Mouse (Mus musculus) limb, embryonic 13.5 days (tissue): ENCODE results near the gene Gm10721. TPM values are rescaled to one million over a fixed set of nuclear protein-coding genes. Genes with fewer than 3 reads are reported as not detected.
"Not testable (repeated sequence)": the region's sequence is repeated elsewhere in the genome, so short reads cannot be mapped to it uniquely, and the experiment has no call there.

ENCODE experiments used
- ATAC-seq: fragments of 200-750 bp; cut with Nextera tagmentation; 2 replicates; pipeline ENCODE4 v1.8.0; 2017; ENCODE audit warnings: low read depth, moderate number of reproducible peaks, moderate TSS enrichment; ENCODE audit not compliant: low FRiP score
- H3K27ac ChIP-seq: fragments of 300-500 bp; sonication (generic); 2 replicates; pipeline ENCODE4 v1.5.1; 2015; ENCODE audit warnings: inconsistent platforms, mild to moderate bottlenecking, moderate library complexity
- H3K27me3 ChIP-seq: fragments of 300-500 bp; sonication (generic); 2 replicates; pipeline ENCODE4 v1.6.1; 2015; ENCODE audit warnings: mild to moderate bottlenecking, inconsistent platforms
- H3K36me3 ChIP-seq: fragments of 300-500 bp; sonication (generic); 2 replicates; pipeline ENCODE4 v1.6.1; 2015; ENCODE audit warnings: inconsistent platforms, mild to moderate bottlenecking, moderate library complexity
- H3K4me1 ChIP-seq: fragments of 300-500 bp; sonication (generic); 2 replicates; pipeline ENCODE4 v1.6.1; 2015; ENCODE audit warnings: inconsistent platforms
- H3K4me2 ChIP-seq: fragments of 300-500 bp; sonication (generic); replicated peaks from 2 replicates; pipeline ENCODE4 v1.6.1; 2015; ENCODE audit warnings: inconsistent platforms, mild to moderate bottlenecking, moderate library complexity
- H3K4me3 ChIP-seq: fragments of 300-500 bp; sonication (generic); 2 replicates; pipeline ENCODE4 v1.5.1; 2015; ENCODE audit warnings: moderate library complexity, mild to moderate bottlenecking, inconsistent platforms
- H3K9ac ChIP-seq: fragments of 300-500 bp; sonication (generic); 2 replicates; pipeline ENCODE4 v1.6.1; 2015; ENCODE audit warnings: mild to moderate bottlenecking, inconsistent platforms
- H3K9me3 ChIP-seq: fragments of 300-500 bp; sonication (generic); 2 replicates; pipeline ENCODE4 v1.6.1; 2016; ENCODE audit warnings: inconsistent platforms
- WGBS: fragments of 180-500 bp; shearing (Covaris S2); methylation state at CpG from one replicate; pipeline ENCODE4 v1.1.7; 2015; 5-methylcytosine and 5-hydroxymethylcytosine counted together
- polyA plus RNA-seq: library from polyadenylated mRNA; unstranded; fragments of >200 nt; fragmentation: Nextera tagmentation; extraction: Ambion mirVana; gene quantifications from 2 replicates; pipeline ENCODE4 v1.2.1, GENCODE M21; 2015

Gene Gm10721
- polyA plus RNA-seq = 0.31 TPM in 1 of 2 replicates, not detected in the other

DNA sequence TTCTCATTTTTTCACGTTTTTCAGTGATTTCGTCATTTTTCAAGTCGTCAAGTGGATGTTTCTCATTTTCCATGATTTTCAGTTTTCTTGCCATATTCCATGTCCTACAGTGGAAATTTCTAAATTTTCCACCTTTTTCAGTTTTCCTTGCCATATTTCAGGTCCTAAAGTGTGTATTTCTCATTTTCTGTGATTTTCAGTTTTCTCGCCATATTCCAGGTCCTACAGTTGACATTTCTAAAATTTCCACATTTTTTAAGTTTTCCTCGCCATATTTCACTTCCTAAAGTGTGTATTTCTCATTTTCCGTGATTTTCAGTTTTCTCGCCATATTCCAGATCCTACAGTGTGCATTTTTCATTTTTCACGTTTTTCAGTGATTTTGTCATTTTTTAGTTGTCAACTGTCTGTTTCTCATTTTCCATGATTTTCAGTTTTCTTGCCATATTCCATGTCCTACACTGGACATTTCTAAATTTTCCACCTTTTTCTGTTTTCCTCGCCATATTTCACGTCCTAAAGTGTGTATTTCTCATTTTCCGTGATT is at the start of gene Gm10721:
Gene Gm10721, plus strand, starts transcription at position 408 of the 547 bp plus-strand sequence.
- not testable (repeated sequence) for H3K4me1 ChIP-seq, H3K4me2 ChIP-seq, H3K27ac ChIP-seq, H3K9ac ChIP-seq, H3K4me3 ChIP-seq, H3K9me3 ChIP-seq, H3K27me3 ChIP-seq, H3K36me3 ChIP-seq
- WGBS = no CpG with 5 or more reads among the region's 11 CpGs
- ATAC-seq = peak; percentile 60; the same call in 1 of the 2 replicates

DNA sequence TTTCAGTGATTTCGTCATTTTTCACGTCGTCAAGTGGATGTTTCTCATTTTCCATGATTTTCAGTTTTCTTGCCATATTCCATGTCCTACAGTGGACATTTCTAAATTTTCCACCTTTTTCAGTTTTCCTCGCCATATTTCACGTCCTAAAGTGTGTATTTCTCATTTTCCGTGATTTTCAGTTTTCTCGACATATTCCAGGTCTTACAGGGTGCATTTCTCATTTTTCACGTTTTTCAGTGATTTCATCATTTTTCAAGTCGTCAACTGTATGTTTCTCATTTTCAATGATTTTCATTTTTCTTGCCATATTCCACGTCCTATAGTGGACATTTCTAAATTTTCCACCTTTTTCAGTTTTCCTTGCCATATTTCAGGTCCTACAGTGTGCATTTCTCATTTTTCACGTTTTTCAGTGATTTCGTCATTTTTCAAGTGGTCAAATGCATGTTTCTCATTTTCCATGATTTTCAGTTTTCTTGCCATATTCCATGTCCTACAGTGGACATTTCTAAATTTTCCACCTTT is 12.4 kb upstream of the Gm10721 start, which contains the start of gene Gm10722:
Gene Gm10722, plus strand, starts transcription at position 478 of the 528 bp plus-strand sequence.
- H3K9me3 ChIP-seq, H3K36me3 ChIP-seq, H3K4me2 ChIP-seq, H3K27me3 ChIP-seq, ATAC-seq, H3K4me3 ChIP-seq, H3K27ac ChIP-seq, H3K9ac ChIP-seq, H3K4me1 ChIP-seq: not testable (repeated sequence)
- 72% methylated on average over 12 of the region's 12 CpGs for WGBS

GRCm38 (mm10) chr9:3001006-3001405 is 11.9 kb upstream of the Gm10721 start:
- not testable (repeated sequence) for H3K4me2 ChIP-seq, H3K27ac ChIP-seq, H3K36me3 ChIP-seq, H3K27me3 ChIP-seq, H3K9me3 ChIP-seq, H3K9ac ChIP-seq, H3K4me3 ChIP-seq, ATAC-seq, H3K4me1 ChIP-seq
- WGBS = 64% methylated on average over 8 of the region's 8 CpGs

GRCm38 (mm10) chr9:3001948-3002659 is 10.8 kb upstream of the Gm10721 start:
- H3K36me3 ChIP-seq, H3K4me1 ChIP-seq, H3K4me3 ChIP-seq, H3K27ac ChIP-seq, H3K27me3 ChIP-seq, H3K4me2 ChIP-seq, H3K9ac ChIP-seq, H3K9me3 ChIP-seq: not testable (repeated sequence)
- 69% methylated on average over 9 of the region's 11 CpGs for WGBS
- peak; percentile 88 for ATAC-seq

DNA sequence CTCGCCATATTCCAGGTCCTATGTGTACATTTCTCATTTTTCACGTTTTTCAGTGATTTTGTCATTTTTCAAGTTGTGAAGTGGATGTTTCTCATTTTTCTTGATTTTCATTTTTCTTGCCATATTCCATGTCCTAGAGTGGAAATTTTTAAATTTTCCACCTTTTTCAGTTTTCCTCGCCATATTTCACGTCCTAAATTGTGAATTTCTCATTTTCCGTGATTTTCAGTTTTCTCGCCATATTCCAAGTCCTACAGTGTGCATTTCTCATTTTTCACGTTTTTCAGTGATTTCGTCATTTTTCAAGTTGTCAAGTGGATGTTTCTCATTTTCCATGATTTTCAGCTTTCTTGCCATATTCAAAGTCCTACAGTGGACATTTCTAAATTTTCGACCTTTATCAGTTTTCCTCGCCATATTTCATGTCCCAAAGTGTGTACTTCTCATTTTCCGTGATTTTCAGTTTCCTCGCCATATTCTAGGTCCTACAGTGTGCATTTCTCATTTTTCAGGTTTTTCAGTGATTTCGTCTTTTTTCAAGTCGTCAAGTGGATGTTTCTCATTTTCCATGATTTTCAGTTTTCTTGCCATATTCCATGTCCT is 10.0 kb upstream of the Gm10721 start, which contains the start of gene Gm11168:
Gene Gm11168, plus strand, starts transcription at position 553 of the 603 bp plus-strand sequence.
- not testable (repeated sequence) for H3K4me2 ChIP-seq, H3K36me3 ChIP-seq, H3K9me3 ChIP-seq, H3K4me3 ChIP-seq, H3K4me1 ChIP-seq, ATAC-seq, H3K27me3 ChIP-seq, H3K9ac ChIP-seq, H3K27ac ChIP-seq
- 76% methylated on average over 6 of the region's 14 CpGs for WGBS

- H3K27me3 ChIP-seq, H3K9ac ChIP-seq, H3K36me3 ChIP-seq, H3K27ac ChIP-seq, ATAC-seq, H3K4me1 ChIP-seq, H3K4me3 ChIP-seq, H3K4me2 ChIP-seq: not testable (repeated sequence)
- H3K9me3 ChIP-seq = peaks cover 11% of the 10 kb centered on the region
- 76% methylated on average over 1 of the region's 5 CpGs for WGBS
Observed at GRCm38 (mm10) chr9:3006179-3006578, 6.8 kb upstream of the Gm10721 start.

- not testable (repeated sequence) for H3K4me1 ChIP-seq, H3K27me3 ChIP-seq, H3K36me3 ChIP-seq, H3K9ac ChIP-seq, H3K27ac ChIP-seq, H3K4me2 ChIP-seq, H3K4me3 ChIP-seq
- WGBS = 70% methylated on average over 8 of the region's 8 CpGs
- peak; percentile 72 for ATAC-seq
- peaks cover 11% of the 10 kb centered on the region for H3K9me3 ChIP-seq
Observed at GRCm38 (mm10) chr9:3006636-3007035, 6.3 kb upstream of the Gm10721 start.

DNA sequence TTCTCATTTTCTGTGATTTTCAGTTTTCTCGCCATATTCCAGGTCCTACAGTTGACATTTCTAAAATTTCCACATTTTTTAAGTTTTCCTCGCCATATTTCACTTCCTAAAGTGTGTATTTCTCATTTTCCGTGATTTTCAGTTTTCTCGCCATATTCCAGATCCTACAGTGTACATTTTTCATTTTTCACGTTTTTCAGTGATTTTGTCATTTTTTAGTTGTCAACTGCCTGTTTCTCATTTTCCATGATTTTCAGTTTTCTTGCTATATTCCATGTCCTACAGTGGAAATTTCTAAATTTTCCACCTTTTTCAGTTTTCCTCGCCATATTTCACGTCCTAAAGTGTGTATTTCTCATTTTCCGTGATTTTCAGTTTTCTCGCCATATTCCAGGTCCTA is 5.7 kb upstream of the Gm10721 start:
- not testable (repeated sequence) for H3K9ac ChIP-seq, H3K4me1 ChIP-seq, H3K36me3 ChIP-seq, H3K4me2 ChIP-seq, H3K27ac ChIP-seq, H3K9me3 ChIP-seq, H3K4me3 ChIP-seq, H3K27me3 ChIP-seq
- WGBS = 79% methylated on average over 8 of the region's 9 CpGs
- peak; percentile 46; the same call in 1 of the 2 replicates for ATAC-seq

DNA sequence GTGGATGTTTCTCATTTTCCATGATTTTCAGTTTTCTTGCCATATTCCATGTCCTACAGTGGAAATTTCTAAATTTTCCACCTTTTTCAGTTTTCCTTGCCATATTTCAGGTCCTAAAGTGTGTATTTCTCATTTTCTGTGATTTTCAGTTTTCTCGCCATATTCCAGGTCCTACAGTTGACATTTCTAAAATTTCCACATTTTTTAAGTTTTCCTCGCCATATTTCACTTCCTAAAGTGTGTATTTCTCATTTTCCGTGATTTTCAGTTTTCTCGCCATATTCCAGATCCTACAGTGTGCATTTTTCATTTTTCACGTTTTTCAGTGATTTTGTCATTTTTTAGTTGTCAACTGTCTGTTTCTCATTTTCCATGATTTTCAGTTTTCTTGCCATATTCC is 3.6 kb upstream of the Gm10721 start:
- no CpG with 5 or more reads among the region's 5 CpGs for WGBS
- not testable (repeated sequence) for H3K9ac ChIP-seq, H3K4me1 ChIP-seq, H3K36me3 ChIP-seq, H3K9me3 ChIP-seq, H3K4me2 ChIP-seq, H3K27me3 ChIP-seq, H3K27ac ChIP-seq, H3K4me3 ChIP-seq
- 0 out of 2 replicates have a peak, but pooled peaks have one; percentile 33 for ATAC-seq

GRCm38 (mm10) chr9:3012054-3012621 is 802 bp upstream of the Gm10721 start:
- not testable (repeated sequence) for H3K4me3 ChIP-seq, H3K27me3 ChIP-seq, H3K9ac ChIP-seq, H3K27ac ChIP-seq, ATAC-seq, H3K9me3 ChIP-seq, H3K4me1 ChIP-seq, H3K36me3 ChIP-seq, H3K4me2 ChIP-seq
- WGBS = 81% methylated on average over 3 of the region's 7 CpGs

DNA sequence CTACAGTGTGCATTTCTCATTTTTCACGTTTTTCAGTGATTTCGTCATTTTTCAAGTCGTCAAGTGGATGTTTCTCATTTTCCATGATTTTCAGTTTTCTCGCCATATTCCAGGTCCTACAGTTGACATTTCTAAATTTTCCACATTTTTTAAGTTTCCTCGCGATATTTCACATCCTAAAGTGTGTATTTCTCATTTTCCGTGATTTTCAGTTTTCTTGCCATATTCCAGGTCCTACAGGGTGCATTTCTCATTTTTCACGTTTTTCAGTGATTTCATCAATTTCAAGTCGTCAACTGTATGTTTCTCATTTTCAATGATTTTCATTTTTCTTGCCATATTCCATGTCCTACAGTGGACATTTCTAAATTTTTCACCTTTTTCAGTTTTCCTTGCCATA is 2.4 kb downstream of the Gm10721 start, which contains the start of gene Gm10720:
Gene Gm10720, plus strand, starts transcription at position 301 of the 400 bp plus-strand sequence.
- H3K4me1 ChIP-seq, H3K9me3 ChIP-seq, H3K27ac ChIP-seq, H3K4me2 ChIP-seq, H3K9ac ChIP-seq, ATAC-seq, H3K36me3 ChIP-seq, H3K4me3 ChIP-seq, H3K27me3 ChIP-seq: not testable (repeated sequence)
- WGBS = 65% methylated on average over 5 of the region's 9 CpGs

DNA sequence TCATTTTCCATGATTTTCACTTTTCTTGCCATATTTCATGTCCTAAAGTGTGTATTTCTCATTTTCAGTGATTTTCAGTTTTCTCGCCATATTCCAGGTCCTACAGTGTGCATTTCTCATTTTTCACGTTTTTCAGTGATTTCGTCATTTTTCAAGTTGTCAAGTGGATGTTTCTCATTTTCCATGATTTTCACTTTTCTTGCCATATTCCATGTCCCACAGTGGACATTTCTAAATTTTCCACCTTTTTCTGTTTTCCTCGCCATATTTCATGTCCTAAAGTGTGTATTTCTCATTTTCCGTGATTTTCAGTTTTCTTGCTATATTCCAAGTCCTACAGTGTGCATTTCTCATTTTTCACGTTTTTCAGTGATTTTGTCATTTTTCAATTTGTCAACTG is 3.0 kb downstream of the Gm10721 start:
- not testable (repeated sequence) for ATAC-seq, H3K9me3 ChIP-seq, H3K4me2 ChIP-seq, H3K4me1 ChIP-seq, H3K36me3 ChIP-seq, H3K9ac ChIP-seq, H3K4me3 ChIP-seq, H3K27ac ChIP-seq, H3K27me3 ChIP-seq
- WGBS = 74% methylated on average over 6 of the region's 6 CpGs
